Mouse (Mus musculus) liver, postnatal 0 days (tissue): ENCODE data around the gene Dgki.

Source experiments
- CTCF ChIP-seq: sonication (generic); IDR thresholded peaks from 2 replicates; pipeline ENCODE4 v1.5.1; 2016; ENCODE audit warnings: antibody characterized with exemption, low read depth
- EP300 ChIP-seq: IDR thresholded peaks from 2 replicates; pipeline ENCODE4 v1.6.1; 2016; ENCODE audit warnings: antibody characterized with exemption, low read depth, mild to moderate bottlenecking

GRCm38 (mm10) chr6:37325906-37326602 is 26.1 kb upstream of the Dgki start:
- TF ChIP-seq CTCF (no peak), EP300 (no peak)
